Mouse (Mus musculus) layer of hippocampus, adult 9-10 months (tissue): ENCODE data around the gene Syt7.

Source experiments
- DNase-seq: peaks from one replicate; pipeline ENCODE4 v3.0.0; 2022; ENCODE audit warnings: low spot score

The Syt7 gene

DNA sequence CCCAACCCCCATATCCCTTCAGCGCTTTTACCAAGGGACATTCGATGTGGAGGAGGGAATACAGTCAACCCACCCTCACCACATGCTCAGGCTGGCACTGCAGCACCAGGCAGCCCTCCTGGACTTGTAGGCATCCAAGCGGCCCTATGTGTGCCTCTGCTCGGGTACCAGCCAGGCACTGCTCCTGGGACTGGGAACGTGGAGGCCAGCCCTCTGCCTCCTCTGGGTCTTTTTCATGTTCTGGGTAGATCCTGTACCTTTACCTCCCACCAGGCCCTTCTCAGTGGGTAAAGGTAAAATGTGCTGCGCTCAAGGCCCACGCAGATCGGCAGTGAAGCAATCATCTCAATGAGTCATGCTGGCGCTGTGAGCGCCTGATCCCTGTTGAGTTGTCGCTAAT lies 71.0 kb downstream of the Syt7 start:
- DNase-seq: no peak

DNA sequence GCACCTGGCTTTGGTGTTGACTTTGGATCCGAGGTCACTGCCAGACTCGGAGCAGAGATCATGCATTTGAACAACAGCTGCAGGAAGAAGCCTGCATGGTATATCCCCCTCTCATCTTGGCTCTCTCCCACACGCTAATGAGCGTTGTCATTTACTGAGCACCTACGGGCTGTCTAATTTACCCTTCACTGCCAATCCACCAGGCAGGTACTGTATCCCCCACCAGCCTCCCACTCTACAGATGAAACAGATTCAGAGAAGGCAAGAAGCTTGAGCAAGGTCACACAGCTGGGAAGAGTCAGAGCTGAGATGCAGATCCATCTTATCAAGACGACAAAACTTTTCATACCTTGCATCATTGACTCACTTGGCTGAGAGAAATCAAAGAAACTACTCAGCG lies 72.7 kb downstream of the Syt7 start:
- no peak for DNase-seq

DNA sequence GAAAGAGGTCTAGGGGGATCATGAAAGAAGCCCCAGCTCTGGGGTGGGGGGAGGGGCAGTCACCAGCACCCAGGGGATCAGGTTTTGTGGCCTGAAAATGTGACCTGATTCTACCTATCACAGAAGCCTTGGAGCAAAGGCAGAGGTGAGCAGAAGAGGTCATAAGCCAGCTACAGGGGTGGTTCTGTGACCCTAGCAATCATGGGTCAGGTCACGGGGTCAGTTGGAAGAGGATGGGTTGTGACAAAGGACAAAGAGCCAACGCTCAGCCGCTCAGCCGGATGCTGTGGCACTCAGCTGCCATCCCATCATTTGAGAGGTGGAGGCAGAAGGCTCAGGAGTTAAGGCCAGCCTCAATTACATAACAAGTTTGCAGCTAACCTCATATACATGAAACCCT lies 75.5 kb downstream of the Syt7 start:
- no peak for DNase-seq

DNA sequence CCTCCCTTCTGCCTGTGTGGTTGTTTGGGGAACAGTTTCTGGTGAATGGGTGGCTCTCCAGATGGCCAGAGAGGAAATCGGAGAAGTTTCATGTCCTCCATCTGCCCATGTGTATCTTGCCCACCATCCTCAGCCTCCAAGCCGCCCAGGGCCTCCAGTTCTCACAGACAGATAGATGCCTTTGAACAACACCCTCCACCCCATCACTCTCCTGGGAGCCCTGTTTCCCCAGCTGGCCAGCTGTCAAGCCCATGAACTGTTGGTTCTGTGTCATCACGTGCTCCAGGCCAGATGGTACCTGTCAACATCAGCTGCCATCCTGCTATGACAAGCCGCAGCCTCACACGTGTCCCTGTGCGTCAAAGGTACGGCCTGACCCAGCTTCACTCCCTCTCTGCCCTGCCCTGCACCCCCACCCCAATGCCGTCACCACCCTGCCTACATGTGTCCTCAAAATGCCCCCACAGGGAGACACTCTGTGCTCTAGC lies 80.3 kb downstream of the Syt7 start:
- DNase-seq: no peak

DNA sequence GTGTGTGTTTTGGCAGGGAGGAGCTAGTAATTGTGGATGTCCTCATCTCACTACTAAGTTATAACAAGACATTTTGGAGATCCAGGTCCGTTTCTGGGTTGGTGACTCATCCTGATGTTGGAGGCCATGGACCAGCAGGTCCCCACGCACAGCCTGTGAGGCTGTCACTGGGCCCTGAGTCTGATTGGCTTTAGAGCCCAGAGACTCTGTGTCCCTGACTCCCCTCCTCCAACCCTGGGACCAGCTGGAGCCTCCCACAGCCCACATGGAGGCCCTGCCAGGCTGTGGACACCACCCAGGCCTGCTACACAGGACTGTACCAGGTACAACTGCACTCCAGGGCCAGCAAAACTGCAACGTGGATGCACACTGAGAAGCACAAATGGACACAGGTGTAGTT lies 84.1 kb downstream of the Syt7 start:
- no peak for DNase-seq

DNA sequence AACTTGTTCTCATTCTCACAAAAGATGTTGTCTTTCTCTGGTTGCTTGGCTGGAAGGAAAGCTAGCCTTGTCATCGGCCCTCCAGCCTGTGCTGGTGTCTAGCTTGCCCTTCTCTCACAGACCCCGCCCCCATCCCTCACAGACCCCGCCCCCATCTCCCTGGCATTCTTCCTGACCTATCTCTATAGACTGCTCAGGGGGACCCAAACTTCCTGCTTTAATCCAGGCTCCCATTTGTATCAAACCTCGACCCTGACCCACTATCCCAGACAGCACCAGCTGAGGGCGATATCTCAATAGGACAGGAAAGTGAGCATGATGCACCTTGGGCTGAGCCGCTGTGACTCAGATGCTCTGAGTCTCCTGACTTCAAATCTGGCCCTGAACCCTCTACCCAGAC lies 84.9 kb downstream of the Syt7 start:
- no peak for DNase-seq

DNA sequence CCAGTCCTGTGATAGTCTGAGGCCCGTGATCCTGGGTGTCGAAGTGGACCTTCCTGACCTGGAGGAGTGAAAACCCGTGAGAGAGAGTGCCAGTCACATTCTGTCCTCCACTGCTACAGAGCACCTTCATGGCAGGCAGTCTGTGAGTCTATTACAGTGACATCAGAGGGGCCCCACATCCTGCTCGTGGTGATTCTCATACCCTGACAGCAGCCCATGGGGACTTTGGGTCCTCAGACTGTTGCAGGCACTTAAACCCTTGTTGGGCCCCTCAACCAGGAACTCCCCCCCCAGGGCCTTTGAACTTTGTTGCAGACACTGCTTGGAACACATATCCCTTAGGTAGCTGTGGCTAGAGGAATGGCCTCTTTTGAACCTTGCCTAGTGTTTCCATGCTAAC lies 90.7 kb downstream of the Syt7 start:
- DNase-seq: no peak

DNA sequence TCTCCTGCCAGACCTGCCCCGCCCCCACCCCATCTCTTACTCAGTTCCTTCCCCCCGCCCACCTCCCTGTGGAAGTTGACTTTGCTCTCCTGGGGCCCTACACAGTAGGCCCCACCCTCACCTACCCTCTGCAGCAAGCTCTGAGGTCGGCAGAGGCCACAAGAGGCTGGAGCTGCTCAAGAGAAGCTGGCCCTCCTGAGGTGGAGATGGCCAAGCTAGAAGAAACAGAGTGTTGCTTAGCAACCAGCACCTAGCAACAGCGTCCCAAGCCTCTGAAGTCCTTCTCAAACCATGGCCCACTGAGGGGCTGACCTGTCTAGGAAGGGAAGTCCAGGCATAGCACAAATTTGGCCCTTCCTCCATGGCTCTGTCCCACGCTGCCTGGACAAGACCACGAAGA lies 93.8 kb downstream of the Syt7 start, which contains the start of gene Ppp1r32:
Ppp1r32 (minus strand) TSS at position 226 of the 400 bp plus-strand sequence.
- DNase-seq: no peak

DNA sequence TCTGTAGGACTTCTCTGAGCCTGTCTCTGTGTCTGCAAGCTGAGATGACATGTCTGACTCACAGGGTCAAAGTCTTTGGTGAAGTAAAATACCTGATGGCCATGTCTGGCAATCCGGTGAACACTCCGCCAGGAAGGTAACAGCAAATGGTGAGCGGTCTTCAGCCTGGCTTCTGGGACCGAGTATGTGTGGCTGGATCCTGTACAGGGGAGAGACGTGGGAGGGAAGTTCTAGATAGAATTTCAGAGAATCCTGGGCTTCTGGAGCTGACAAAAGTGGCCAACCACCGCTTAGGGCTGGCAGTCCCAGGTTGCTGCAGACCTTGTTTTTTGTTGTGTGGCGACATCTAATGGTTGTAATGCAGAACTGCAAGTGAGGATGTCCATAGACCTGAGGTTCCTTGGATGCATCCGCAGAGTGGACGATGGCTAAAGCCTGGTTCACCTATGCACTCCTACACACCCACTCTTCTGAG lies 97.4 kb downstream of the Syt7 start:
- DNase-seq: peak; percentile 73

DNA sequence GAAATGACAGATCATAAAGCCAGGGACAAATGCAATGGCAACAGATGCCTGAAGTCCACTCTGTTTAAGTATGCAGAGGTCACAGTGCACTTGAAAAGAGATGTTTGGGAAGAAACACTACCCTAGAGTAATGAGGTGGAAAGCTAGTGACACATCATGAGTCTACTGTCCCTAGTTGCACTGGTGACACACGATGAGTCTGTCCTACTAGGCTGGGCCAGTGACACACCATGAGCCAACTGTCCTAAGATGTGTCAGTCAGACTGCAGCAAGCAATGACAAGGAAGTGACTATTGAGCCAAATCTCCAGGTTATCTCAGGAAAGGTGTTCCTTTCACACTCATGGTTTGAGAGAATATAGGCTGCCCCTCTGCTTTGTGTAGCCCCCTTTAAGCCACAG lies 106.8 kb downstream of the Syt7 start:
- DNase-seq: no peak

DNA sequence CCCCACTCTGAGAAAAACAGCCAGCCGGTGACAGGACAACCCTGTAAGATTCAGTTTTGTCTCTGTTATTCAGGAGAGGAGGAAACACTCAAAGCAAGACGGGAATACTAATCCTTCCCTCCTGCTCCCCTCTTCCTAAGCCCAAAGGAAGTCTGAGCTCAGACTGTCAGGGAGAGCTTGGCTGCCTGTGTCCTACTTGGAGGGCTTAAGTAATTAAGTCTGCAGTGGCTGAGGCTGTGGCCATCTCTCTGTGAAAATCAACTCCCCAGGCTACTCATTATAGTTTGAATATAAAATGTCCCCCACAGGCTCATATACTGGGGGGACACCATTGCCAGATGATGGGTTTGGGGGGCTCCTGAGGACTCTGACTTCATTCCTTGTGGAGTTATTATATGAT lies 108.1 kb downstream of the Syt7 start:
- DNase-seq: no peak

DNA sequence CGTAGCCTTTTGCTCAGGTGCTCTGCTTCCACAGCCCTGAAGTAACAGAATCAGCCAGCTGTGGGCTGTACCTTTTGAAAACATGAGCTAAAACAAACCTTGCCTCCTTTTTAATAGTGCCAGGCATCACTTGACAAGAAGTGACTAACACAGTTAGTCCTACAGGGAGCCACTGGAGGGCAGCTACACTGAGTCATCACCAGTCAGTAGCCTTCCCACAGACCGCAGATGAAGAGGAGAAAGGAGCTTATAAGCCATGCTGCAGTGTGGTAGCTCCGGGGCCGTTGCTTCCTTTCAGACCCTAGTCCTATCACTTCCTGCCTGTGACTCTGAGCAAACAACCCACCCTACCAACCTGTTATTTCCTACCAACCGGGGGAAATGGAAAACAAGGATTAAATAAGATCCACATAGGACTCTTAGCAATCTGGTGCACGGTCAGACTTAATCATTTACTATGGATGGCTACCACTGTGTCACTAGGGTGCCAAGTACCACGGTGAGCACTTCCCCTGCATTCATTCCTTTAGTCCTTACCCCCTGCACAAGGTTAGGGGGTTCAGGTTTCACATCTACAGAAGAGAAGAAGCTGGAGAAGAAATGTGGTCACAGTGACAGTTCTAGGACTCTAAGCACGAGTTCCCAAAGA lies 108.7 kb downstream of the Syt7 start:
- DNase-seq: no peak

DNA sequence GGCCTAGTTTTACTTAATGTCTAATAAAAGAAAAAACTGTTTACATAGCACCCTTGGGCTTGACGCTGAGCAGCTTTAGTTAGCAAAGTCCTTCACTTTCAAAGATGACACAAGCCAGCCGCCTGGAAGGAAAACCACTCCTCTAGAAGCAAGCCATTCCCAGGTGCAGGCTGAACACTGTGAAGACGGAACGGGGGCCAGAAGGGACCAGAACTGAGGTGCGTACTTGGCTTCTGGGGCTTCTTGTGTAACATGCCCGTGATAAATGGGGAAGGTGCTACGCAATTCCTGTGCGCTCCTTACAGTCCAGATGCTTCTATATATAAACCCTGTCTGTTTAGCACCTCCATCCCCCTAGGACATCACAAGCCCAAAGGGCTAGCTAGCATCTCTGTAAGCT lies 111.7 kb downstream of the Syt7 start:
- no peak for DNase-seq

DNA sequence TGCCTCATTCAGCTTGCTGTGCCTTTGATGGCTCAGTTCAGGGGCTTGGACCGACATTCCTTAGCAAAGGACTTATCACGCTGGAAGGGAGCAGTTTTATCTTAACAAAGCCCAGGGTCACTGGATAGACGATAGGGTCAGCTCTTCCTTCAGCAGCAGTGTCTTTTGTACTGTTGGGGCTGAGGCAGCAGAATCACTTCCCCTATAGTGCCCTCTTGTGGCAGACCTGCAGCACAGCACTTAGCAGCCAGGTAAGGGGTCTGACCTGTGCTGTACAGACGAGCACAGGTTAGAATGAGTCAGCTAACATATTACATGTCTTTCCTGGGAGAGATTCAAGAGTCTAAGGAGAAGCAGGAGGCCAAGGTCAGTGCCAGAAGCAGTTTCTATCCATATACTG lies 113.7 kb downstream of the Syt7 start:
- DNase-seq: no peak
